Mouse (Mus musculus) T-helper 1 cell (primary cell): Measurements from ENCODE around the gene Sema6d.

Experiments
- in situ Hi-C: fragments of 300-600 bp; cut with MboI, MseI; formaldehyde crosslinking; loops from one replicate; pipeline ENCODE4 v1.15.1; 2025; ENCODE audit warnings: high pct_unique_total_duplicates

Sema6d gene

DNA sequence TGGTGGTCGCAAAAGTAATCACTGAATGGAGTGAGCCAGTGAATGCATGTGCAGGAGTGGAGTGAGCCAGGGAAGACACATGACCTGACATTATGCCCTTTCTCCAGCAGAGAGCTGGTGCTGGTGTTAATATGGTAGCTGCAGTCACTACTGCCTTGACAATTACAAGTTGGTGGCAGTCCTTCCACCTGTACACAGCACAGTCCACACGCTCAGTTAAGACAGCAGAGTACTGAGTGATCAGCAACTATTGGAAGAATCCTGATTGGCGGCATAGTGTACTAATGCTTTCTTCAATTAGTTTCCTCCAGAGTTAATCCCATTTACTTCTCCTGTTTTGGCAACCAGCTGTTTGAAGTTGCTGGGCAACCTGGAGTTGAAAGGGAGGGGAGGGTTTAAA is 81.9 kb downstream of the Sema6d start:
- in situ Hi-C loops = no loop called here

DNA sequence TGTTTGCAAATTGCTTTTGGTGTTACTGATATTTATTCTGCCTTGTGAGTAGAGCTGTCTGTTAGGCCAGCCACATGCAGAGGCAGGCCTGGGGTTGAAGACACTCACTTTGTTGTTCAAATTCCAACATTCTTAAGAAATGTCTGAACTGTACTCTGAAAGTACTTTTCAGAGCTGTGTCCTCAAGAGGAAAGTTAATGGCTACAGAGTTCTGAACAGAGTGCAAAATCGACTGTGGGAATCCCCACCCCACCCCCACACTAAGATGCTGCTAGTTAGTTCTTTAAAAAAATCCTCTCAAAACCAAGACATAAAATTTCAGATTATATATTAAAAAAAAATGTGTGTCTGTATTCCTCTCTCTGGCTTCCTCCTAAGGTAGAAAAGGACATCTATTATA is 86.5 kb downstream of the Sema6d start:
- in situ Hi-C loops = no loop called here

DNA sequence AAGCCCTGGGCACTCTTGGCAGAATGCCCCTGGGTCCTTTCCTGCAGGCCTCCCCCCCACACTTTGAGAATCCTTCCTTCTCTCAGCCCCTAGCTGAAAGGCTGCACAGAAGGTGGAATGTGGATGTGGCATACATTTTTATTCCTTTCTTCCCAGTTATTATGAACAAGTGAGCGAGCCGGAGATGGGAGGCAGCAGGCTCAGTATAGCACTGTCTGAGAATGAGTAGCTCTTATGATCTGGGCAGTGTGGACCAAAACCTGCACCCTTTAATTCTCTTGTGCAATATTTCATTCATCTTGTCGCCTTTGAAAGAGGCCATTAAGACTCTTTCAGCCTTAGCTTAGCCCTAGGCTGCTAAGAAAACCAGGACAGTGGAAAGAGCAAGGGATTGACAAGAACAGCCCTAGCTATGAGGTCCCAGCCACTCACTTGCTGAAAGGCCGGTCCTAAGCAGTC is 87.0 kb downstream of the Sema6d start:
- in situ Hi-C loops = no loop called here

DNA sequence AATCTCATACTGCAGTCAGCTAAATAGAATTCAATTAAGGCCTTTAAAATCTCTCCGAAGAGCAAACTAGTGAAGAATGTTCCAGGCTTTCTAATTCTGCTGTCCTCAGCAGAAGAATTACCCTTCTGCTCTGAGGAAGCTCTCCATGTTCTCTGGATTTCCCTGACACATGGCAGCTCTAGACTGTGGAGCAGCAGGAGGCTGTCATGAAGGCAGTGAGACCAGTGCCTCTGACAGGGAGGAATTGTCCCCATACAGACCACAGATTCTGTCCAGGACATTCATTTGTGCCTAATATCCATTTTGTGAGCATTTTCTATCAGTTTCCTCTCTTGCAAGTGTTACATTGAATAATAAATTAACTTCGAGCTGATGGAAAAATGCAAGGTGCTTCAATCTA is 99.5 kb downstream of the Sema6d start:
- in situ Hi-C loops = no loop called here

DNA sequence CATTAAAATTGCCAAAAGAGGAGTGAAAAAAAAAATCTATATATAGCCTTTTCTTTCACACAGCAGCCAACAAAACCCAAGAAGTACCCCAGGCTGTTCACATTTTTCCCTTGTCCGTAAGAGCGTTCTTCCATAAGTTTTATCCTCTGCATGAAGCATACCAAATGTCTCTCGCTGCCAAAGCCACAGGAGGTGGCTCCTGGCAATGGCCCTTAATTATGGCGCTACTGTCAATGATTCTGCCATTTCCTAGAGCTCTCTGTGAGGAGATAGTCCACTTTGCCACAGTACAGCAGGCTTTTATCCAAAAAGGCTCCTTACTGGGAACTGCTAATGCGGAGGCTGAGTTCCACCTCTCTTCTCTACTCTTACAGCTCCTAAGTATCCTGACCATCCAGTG is 104.3 kb downstream of the Sema6d start:
- in situ Hi-C loops = no loop called here

DNA sequence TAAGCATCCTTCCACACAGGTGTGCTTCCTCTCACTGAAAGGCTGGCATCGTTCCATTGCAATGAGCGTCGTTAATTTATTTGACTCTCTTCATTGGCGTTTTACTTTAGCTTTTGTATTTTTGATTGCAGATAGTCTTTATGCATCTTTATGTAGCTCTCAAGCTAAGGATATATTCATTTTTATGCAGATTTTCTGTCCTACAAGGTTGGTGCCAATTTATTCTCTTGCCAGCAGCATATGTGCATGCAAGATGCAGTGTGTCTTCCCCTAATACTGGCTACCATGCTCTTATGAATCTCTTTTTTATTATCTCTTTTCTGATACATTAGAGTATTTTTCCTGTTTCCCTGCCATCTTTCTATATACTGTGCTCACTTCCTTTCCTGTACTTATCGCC is 111.7 kb downstream of the Sema6d start:
- in situ Hi-C loops = no loop called here

DNA sequence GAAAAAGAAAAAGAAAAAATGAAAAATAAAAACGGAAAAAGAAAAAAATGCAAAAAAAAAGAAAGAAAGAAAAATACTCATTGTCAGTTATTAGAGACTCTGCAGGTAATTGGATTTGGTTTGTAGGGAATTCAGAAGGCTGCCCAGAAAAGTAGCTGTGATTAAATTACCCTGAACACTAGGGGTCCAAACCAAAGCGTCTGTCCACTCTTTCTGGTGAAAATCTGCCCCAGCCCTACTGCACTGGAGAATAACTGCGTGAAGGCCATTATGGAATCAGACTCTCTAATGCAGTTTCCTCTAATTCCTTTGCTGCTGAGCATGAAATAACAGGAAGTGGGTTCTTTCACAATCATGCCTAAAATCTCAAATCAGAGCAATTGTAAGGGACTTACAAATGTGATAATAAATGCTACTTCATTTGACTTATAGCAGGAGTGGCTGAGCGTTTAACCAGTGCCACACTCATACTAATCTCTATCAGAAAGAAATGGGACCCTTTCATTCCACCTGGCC is 112.8 kb downstream of the Sema6d start:
- in situ Hi-C loops = no loop called here

DNA sequence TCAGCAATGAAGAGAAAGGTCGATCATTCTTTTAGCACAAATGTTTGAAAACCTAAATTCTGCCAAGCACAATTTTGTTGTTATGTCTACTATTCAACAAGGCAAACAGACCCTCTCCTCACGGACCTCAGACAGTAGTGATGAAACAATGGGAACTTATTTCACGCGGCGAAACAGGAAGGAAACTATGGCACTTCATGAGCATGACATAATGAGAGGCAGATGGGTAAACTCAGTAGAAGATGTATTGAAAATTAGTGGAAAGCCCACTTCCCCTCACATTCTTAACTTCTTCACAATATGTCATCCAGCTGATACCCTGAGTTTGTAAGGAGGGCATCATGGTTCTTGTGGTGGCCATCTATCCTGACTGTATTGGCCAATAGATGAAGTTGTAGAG is 116.0 kb downstream of the Sema6d start:
- in situ Hi-C loops = no loop called here

DNA sequence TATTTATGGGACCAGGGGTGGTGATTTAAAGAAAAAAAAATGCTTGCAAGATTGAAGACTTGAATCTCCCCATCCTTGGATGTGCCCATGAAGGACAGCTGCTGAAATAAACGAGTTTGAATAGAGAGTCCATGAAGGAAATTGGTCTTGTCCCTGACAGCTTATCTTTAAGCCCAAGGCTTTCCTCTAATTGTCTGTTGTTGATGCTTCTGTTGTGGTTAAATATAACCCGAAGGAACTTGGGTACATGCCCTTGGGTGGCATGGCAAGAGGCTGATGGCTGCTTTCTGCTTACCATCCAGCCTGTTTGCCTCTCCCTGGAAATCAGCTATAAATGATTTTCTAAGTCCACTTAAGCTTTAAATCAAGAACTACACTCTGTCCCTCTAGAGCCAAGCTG is 118.5 kb downstream of the Sema6d start:
- in situ Hi-C loops = no loop called here

DNA sequence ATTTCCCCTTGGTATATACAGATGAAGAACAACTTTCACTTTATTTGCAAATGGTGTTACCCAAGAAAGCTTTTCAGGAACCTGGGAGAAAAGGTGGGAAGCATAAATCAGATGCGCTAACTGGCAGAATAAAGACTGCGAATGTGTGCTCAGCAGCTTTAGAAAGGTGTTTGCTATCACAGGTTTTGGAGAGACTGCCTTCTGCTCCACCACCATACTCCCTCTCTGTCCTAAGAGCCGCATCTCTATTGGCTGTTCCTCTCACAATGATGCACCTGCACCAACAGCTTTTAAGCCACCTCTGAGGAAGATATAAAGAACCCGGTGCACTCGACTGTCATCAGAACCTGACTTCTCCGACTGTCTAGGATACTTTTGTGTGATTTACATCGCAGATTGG is 133.8 kb downstream of the Sema6d start:
- in situ Hi-C loops = no loop called here

DNA sequence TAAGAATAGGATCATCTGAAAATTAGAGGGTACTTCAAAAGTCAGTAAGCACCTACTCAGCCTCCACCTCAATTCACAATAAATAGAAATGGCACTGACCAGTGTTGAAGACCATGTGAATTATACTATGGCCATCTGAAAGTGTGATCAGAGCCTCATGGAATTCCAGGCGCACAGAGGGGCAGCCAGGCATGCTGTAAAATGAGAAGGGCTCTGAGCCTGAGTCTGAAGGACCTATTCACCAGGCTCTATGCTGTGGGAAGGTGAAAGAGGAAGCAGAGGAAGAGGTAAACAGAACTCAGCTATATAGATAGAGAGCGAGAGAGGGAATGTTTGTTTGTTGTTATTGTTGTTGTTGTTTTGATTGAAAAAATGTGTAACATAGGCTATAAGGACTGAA is 134.6 kb downstream of the Sema6d start:
- in situ Hi-C loops = no loop called here

DNA sequence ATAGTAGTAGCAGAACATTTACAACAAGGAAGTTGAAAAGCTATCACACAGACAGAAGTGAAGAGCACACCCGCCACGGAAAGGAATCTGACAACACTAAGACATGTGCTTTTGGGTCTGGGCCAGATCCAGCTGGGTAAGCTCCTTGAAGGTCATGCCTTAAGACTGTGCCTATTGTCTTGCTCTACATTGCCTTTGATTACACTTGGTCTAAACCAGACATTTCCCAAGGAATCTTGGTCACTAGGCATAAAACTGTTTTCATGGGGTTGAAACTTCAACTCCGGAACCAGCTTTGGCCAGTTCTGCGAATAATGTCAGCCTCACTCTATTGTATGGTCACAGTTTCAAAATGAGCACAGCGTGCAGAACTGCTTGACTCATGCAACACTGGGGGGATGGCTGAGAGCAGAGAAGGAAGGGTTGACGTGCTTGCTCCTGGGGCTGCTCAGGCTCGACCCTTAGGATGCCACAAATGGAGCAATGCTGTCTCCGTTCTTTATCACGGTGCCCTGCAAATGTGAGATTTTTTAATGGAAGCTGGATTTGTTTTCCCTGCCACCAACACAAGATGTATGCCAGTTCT is 145.0 kb downstream of the Sema6d start:
- in situ Hi-C loops = no loop called here

DNA sequence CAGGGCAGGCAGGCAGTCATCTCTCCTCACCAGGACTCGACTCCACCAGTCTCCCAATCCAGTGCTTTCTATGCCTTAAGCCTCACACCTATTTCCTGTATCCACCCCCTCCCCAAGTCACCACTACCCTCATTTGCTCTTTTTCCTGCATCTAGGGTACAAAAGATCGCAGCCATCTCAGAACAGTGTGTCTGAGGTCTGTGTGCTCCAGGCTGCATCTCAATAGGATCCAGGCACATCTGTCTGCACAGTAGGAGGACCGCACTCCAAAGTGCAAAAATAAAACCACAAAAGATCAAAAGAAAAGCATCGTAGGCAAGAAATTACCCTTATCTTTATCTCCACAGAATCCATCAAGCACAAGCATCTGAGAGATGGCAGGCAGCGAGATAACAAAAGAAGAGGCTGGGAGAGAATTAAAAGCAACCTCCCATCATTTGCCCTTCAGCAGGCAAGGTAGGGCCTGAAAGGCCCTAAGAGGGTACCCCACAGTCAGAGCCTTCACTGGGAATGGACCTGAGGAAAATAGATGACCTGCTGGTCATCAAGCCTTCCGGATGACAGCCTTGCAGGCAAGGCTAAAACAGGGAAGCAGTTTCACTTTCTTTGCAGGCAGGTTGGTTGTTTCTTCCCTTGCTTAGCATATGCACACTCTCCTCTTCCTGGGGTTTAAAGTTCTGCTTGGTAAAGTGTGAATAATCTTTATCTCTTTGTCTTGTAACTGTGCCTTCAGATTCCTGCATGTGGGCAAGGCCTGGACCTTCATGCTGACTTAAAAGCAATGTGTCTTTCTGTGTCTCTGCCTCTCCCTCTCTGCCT is 145.7 kb downstream of the Sema6d start:
- in situ Hi-C loops = no loop called here

DNA sequence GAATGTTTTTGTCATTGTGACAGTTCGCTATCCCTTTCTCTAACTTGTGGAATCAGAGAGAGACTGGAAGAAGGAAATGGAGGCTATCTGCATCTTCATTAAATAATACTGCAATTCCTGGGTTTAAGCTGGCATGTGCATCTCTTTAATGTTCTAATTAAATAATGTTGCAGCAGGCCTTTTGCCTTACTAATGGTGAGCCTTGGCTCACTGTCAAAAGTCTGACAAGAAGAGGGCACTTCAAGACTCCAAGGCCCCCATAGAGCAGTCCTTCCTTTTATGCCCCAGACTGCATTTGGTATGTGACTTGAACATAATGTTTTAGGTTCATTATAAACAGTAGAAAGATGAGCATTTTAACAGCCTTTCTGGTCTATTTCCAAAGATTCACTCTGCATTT is 147.1 kb downstream of the Sema6d start:
- in situ Hi-C loops = no loop called here

DNA sequence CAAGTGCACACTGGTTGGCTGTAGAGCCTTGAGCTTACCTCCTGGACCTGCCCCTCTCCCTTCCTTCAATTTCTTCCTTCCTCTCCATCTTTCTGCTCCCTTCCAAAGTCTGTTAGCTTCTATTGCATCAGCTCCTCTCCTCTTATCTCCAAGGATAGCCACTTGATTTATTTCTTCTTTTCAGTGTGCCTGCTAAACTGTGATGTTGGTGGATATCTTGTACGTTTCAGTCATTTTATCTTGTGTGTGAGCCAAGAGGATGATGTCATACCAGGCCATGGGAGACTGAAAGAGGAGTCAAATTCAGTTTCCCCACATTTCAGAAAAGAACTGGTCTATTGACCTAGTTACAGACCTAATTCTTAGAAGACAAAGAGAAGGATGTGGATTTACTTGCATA is 153.8 kb downstream of the Sema6d start:
- in situ Hi-C loops = no loop called here

DNA sequence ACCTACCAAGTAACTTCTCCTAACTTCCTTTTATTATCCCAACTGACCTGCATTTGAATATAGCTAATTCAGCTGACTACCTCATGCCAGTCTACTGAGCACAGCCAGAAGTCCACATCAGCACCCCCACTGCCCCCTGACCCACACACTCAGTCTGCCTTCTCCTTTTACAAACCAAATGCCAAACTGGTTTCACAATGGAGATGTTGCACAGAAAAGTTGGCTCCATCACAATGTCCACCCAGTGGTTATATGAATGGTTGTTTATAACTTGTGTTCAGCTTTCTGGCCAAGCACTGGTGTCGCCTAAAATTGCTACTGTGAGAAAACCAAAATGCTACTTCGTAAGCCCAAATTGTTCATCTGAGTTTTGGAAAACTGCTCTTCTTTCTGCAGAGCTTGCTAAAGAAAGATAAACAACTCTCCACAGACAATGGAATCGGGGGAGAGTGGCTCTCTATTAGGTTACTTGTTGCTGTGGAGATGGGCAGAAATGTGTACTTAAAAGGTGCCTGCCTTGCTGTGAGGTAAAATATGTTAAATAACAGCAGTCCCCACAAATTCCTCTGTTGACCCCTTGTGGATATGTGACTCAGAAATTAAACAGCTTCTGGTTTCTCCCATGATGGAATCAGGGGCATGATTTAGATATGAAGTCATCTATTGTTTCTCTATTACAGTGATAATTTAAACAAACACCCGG is 154.9 kb downstream of the Sema6d start:
- in situ Hi-C loops = no loop called here

DNA sequence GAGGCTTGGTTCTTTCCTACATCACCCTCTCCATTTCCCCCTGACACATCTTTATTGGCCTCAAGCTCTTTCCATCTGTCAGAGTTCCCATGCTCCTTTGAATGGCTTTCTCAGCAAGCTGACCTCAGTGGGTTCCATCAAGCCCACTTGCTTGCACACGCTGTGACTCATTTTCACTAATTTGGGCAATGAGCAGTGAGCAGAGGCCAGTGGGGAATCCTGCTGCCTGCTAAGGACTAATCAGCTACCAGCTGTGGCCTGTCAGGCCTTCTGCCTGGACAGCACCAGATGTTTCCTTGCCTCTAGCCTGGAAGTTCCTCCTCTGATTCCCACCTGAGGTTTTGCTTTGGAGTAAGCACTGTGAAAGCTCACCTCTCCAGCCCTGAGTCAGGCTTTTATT is 168.3 kb downstream of the Sema6d start:
- in situ Hi-C loops = no loop called here

DNA sequence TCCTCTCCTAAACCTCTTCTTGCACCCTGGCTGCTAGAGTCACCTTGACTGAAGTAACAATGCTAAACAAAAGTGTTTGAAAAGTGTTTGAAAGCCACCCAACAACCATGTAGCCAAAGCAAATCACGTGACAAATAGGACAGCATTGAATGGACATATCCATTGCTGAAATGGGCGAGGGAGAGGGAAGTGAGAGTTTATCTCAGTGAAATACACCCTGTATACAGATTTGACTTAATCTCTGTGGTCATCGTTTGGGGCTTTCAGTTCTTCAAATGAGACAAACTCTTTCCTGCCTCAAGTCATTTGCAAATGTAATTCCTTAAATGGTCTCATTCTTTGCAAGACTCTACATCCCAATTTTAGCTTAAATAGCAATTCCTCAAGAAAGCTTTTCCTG is 174.5 kb downstream of the Sema6d start:
- in situ Hi-C loops = no loop called here

DNA sequence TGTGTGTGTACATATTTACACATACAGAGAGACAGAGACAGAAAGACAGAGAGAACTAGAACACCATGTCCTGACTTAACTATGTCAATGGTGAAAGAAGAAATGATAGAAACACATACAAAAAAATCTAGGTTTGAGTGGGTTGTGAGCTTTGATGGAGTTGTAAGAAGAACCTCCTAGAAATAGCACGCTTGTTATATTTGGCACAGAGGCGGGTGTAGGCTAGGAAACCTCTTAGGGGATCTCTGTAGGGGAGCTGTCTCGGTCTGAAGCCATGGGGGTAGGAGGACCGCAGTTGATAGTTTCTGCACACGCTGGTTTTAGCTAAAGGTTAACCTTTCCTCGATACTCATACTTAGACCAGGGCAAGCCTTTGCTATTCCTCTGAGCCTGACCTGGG is 181.4 kb downstream of the Sema6d start:
- in situ Hi-C loops = no loop called here

DNA sequence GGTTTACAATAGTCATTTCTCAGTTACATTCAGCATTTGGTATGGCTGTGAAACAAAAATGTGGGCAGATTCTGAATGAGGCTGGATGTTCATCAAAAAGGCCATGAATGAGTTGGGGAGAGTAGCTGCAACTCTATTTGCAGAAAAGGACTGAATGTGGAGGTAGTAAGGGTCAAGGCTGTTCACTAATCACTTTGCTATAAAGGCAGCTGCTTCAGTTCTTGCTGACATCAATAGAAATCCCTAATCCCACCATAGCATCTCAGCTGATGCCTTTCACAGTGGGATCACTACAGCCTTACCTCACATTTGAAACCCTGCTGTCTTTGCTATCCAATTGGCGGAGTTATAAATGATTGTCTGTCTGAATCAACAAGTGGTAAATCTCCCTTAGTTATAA is 187.7 kb downstream of the Sema6d start:
- in situ Hi-C loops = loop anchor here (5.0 kb wide), 1 partner anchor 80 kb away; no protein-coding TSS in a partner anchor

DNA sequence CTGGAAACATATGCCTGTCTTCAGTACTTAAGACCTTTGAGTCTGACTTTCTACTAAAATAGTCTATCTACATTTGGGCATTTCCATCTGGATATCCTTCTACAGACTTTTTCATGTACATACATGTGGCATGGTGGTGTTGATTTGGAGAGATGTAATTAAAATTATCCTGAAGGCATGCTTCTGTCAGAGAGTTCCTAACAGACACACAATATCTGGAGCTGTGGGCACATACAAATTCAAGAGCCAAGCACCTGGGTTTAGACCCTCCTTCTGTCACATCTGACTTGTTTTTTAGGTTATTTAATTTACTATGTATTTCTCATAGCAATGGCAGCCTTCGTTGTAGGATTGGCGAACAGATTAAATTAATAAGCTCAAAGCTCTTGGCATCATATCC is 195.3 kb downstream of the Sema6d start:
- in situ Hi-C loops = no loop called here

DNA sequence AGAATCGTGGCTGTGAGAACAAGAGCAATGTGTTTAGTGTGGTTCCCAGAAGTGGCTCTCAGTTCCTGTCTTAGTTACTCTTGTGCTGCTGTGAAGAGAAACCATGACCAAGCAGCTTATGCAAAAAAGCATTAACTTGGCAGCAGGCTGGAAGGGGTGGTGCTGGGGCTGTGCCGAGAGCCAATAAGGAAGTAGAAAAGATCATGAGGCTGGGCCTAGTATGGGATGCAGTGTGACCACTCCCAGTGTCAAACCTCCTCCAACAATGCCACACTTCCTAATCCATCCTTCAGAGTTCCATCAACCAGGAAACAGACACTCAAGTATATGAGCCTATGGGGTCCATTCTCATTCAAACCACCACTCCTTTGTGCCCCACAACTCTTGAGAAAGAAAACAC is 199.6 kb downstream of the Sema6d start:
- in situ Hi-C loops = no loop called here

DNA sequence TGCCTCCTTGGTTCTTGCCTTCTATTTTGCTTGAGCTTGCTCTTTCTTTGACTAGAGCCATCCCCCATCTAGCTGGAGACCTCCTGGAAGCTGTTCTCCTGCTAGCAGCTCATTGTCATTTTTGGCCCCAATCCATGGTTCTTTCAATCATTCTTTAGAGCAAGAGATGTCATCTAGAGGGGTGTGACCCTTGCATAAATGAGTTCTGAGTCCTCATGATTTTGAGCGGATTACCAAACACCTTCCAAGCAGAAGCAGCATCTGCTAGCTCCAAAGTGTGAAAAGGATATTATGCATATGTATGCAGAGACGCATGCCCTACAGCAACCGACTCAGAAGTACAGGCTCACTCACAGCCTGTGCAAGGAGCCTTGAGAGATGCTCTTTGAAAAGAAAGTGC is 201.4 kb downstream of the Sema6d start:
- in situ Hi-C loops = no loop called here
